Mouse (Mus musculus) megakaryocyte, adult 5-6 weeks (primary cell): ENCODE results near the gene Gm20481. TPM values are rescaled to one million over a fixed set of nuclear protein-coding genes. Genes with fewer than 3 reads are reported as not detected.
A peak's percentile ranks its signal among the peaks of the same experiment; 100 is the strongest.
"Not testable (repeated sequence)": the region's sequence is repeated elsewhere in the genome, so short reads cannot be mapped to it uniquely, and the experiment has no call there.

Experiments used
- ATAC-seq: 2 replicates; pipeline ENCODE4 v1.8.0; 2016; ENCODE audit warnings: mild to moderate bottlenecking, inconsistent platforms; ENCODE audit not compliant: poor library complexity, severe bottlenecking
- total RNA-seq, 2 experiments: library from RNA; stranded (forward) in 1 of 2; stranded (reverse) in 1 of 2; fragments of 153-499, 151-499 nt in 1 of 2; fragments of 221-1000, 200-1000 nt in 1 of 2; gene quantifications; 2 replicates each; pipeline versions ENCODE4 v1.2.3 to v1.2.4; 2015 to 2017

Gene Gm20481
- total RNA-seq (2015) (not detected in 2 replicates), total RNA-seq (2017) (not detected in 2 replicates)

DNA sequence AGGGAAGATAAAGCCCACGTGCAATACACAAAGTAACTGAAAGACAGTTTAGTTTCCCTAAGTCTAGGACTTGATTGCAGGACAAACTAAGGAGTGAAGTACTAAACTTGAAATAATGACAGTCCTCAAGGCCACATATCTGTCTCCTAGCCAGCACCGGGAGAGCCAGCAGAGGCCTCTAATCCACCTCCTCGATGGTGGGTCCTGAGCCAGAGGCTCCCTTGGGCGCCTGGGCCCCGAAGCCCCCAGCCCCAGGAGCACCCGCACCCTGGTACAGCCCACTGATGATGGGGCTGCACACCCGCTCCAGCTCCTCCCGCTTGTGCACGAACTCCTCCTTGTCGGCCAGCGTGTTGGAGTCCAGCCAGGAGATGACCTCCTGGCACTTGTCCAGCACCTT is at the start of gene Gm20481:
TSS of gene Gm20481 (plus strand) at position 91 of the 400 bp plus-strand sequence.
- ATAC-seq = not testable (repeated sequence)

DNA sequence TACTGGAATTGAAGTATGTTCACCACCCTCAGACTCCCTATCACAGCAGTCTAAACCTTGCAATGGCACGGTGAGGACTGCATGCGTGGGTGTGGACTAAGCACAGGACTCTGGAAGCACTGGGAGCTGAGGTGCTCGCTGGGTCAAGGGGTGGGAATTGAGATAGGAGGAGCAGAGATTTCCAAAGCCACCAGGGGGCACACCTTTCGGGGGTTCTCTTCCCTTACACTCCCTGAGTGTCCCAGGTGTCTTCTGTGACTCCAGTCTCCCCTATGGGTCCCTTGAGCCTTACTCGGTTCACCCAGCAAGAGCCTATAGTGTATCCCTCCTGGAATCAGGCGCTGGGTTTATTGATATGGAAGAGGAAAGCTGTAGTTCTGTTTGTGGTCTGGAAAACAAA is 46.8 kb upstream of the Gm20481 start:
- ATAC-seq = 0 out of 2 replicates have a peak, but pooled peaks have one; percentile 38

DNA sequence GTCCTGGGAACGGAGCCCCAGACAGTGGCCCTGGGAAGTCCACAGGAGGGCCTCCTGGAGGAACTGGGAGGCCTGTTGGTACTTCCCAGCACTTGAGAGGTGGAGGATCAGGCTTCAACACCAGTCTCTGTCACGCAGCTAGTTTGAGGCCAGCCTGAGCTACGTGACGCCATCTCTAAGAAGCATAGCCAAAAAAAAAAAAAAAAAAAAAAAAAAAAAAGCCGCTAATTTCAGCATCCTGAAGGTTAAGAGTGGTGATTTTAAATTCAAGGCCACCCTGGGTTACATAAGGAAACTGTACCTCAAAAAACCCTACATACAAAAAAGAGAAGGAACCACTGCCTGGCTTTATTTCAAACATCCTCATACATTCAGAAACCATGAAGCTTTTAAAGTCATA is 45.5 kb upstream of the Gm20481 start:
- ATAC-seq = no peak

DNA sequence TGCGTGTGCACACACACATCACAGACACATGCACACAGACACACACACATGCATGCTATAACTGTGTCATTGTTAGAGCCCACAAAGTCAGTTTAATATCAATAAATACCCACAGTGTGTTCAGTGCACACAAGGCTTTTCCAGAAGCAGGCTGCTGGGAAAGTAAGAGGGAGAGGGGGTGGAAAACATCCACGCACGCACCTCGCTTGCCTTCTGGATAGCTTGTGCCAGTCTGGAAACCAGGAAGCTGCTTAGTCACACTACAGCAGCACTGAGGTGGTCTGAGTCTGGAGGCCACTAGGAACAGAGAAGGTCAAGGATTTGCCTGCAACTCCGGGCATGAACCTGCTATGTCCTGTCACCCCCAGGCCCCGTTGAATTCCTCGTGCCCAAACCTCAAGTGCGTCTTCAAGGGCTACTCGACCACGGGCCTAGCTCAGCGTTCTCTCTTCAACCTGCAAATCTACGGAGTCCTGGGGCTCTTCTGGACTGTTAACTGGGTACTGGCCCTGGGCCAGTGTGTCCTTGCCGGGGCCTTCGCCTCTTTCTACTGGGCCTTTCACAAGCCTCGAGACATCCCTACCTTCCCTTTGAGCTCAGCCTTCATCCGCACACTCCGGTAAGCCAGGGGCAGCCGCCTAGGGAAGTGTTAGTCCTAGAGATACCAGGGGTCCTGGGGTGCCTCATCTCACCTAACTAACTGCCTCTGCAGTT is 42.2 kb upstream of the Gm20481 start:
- no peak for ATAC-seq

DNA sequence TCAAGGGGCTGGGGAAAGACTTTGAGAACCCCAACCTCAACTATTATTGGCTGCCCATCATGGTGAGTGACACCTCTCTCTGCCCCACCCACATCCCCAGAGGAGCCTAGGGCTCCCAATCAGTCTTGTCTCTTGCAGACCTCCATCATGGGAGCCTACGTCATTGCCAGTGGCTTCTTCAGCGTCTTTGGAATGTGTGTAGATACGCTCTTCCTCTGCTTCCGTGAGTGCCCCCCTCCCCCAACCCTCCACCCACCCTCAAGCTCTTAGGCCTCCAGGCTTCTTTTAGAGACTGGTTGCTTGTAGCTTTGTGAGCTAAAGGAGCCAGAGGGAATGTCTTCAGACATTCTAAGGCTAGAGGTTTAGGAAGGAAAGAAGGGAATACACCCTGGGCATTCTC is 40.9 kb upstream of the Gm20481 start:
- ATAC-seq = no peak

DNA sequence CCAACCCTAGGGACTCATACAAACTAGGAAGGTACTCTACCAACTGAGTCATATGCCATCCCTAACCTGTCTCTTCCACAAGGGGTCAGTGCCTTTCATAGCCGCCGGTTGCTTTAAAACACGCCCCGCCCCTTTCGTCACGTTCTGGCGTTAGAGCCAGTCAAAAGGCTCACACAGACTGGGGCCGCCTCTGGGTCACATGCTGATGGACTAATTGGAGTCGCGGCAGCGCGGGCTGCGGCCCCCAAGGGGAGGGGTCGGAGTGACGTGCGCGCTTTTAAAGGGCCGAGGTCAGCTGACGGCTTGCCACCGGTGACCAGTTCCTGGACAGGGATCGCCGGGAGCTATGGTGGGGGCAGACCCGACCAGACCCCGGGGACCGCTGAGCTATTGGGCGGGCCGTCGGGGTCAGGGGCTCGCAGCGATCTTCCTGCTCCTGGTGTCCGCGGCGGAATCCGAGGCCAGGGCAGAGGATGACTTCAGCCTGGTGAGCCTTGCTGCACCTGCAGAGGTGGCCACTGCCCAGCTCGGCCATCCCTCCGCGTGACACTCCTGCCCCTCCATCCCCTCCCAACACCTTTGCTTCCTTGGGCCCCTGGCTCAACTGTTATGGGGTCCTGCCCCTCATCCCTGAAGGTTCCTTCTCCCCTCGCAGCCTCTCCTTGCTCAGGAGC is 38.5 kb upstream of the Gm20481 start, which contains the start of gene Neu1:
TSS of gene Neu1 (plus strand) at position 193 of the 674 bp plus-strand sequence.
- ATAC-seq = peak; percentile 92

DNA sequence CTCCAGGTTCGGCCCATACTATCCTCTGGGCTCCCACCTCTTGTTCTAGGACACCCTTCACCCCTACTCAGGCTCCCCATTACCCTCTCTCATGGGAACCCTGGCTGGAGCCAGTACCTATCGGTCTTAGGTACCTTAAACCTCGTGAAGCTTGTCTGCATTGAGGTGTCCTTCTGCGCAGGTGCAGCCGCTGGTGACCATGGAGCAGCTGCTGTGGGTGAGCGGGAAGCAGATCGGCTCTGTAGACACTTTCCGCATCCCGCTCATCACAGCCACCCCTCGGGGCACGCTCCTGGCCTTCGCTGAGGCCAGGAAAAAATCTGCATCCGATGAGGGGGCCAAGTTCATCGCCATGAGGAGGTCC is 38.0 kb upstream of the Gm20481 start:
- no peak for ATAC-seq

DNA sequence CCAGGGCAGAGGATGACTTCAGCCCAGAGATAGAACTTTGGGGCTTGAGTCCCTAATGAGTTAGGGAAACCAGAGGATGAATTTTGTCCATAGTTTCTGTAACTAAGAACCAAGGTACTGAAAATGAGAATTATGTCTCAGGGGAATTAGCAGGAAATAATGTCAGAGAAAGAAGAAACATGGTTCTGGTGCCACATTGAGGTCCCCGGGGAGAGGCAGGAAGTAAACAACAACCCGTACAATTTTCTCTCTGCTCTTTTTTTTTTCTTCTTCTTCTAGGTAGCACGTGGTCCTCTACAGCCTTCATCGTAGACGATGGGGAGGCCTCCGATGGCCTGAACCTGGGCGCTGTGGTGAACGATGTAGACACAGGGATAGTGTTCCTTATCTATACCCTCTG is 37.4 kb upstream of the Gm20481 start:
- no peak for ATAC-seq

DNA sequence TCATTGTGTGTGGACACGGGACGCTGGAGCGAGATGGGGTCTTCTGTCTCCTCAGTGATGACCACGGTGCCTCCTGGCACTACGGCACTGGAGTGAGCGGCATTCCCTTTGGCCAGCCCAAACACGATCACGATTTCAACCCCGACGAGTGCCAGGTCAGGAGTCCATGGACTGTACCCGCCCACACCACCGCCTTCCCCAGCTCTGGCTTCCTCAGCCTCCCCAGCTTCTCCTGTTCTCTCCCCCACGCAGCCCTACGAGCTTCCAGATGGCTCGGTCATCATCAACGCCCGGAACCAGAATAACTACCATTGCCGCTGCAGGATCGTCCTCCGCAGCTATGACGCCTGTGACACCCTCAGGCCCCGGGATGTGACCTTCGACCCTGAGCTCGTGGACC is 35.7 kb upstream of the Gm20481 start:
- ATAC-seq = no peak

DNA sequence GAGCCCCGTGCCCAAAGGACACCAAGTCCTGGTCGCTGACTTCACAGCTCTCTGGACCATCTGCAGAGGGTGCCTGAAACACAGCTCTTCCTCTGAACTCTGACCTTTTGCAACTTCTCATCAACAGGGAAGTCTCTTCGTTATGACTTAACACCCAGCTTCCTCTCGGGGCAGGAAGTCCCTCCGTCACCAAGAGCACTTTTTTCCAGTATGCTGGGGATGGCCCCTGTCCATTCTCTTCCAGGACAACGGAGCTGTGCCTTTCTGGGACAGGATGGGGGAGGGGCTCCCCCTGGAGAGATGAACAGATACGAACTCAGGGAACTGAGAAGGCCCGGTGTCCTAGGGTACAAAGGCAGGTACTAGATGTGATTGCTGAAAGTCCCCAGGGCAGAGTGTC is 34.9 kb upstream of the Gm20481 start:
- peak; percentile 53 for ATAC-seq

DNA sequence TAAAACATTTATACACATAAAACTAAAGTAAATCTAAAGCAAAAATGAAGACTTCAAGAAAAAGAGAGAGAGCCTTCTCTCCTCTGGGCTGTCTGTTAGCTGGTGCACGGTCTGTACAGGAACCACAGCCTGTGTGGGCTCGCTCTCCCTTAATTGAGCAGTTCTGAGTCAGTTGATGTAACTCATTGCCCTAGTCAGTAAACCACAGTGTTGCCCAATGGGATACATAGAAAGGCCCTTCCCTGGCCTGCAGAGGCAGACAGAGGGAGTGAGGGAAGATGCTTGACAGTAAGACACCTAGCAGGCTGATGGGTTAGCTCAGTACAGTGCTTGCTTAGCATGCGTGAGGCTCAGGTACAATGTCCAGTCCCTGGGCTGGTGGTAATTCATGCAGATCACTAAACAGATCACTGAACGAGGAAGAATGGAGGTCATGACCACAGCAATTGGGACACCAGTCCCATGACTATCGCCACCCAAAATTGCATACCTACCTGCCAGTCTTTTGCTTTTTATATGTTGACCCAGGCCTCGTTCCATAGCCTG is 31.7 kb upstream of the Gm20481 start:
- peak; percentile 83 for ATAC-seq

DNA sequence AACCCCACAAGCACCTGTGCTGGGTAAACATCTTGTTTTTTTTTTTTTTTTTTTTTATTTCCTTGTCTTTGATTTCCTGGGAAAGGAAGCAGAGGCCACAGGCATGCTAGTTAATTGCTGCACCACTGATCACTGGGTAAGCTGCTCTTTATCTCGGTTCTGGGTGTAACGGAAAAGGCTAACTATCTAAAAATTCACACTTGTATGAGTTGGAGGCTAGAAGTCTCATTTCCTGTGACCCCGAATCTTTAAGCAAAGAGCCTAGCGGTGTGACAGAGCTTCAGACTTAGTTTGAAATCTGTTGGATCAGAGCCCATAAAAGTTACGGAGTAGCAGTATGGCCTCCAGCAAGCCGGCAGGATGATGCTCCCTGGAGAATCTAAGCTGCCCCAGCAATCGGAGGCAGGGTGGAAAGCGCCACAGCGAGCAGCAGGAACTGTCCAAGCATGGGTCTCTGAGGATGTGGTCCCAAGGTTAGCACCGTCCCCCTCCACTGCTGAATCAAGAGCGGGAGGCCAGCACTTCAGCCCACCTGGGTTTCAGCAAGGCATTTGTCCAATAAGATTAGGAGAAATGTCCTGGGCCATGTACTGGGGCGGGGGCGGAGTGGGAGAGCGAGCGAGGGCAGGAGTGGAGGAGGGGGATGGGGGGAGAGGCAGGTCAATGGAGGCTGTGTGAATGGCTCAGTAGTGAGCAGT is 28.2 kb upstream of the Gm20481 start:
- no peak for ATAC-seq

DNA sequence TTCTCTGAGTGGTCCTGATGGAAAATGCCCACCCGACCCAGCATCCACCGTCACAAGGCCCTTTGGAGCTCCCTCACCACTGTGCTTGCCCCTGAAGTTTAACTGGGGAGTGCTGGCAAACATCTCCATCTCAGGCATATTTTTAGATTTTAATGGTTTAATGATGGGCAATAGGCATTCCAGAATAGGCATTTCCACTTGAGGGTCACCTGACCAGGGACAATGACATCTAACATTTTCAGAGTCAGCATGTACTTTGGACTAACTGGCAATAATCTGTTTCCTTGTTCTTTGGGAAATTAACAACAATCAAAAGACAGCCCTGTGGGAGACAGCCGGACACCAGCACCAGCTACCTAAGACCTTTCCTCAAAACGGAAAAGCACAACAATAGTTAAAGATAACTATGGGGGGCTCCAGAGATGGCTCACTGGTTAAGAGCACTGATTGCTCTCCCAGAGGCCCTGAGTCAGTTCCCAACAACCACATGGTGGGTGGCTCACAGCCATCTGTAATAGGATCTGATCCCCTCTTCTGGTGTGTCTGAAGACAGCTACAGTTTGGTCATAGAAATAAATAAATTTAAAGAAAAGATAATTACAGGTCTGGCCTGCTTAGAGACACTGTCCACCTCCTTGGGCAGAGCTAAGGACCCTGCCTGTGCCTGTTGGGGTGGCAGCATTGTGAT is 26.4 kb upstream of the Gm20481 start:
- ATAC-seq = no peak

DNA sequence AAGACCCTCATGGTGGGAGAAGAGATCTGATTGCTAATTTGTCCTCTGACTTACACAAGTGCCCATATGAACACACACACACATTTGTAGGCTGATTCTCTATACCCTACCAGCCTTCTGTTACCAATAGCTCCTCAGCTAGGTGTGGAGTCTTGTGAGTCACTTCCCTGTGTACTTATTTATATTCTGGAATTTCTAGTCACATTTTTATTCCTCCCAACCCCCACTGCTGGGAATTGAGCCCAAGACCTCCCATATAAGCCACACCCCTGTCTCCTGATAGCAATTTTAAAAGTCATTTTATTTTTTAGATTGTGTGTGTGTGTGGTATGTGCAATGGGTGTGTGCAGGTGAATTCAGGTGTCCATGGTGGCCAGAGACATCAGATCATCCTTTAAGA is 25.4 kb upstream of the Gm20481 start:
- no peak for ATAC-seq

DNA sequence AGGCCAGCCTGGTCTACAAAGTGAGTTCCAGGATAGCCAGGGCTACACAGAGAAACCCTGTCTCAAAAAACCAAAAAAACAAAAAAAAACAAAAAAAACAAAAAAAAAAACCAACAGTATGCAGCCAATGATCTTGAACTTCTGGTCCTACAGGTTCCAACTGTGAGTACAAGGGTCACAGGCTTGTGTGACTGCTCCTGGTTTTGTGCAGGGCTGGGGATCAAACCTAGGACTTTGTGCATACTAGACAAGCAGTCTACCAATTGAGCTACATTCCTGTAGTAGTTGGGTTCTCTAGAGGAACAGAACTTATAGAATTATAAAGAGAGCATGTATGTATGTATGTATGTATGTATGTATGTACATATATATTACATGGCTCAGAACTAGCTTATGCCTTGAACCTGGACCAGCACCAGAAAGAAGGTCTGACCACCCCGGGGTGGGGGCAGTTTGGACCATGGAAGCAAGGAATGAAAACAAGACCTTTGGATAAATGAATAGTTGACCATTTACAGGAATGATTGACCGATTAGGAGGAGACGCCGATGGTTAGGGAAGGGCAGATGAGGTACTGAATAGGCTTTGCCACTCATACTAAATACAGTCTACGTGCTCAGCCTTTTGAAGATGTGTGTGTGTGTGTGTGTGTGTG is 23.1 kb upstream of the Gm20481 start:
- ATAC-seq = no peak

DNA sequence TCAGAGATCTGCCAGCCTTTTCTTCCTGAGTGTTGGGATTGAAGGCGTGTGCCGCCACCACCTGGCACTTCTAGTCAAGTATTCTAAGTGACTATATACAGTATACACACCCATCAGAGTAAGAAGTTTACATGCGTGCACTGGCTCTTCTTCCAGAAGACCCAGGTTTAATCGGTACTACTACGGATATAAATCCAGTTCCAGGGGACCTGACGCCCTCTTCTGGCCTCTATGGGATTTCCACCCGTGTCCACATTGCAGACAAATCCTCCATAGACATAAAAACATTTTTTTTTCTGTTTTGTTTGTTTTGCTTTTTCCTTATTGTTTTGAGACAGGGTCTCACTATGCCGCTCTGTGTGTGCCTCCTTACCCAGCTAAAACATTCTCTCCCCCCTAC is 22.1 kb upstream of the Gm20481 start:
- ATAC-seq = peak; percentile 28; the same call in 1 of the 2 replicates

DNA sequence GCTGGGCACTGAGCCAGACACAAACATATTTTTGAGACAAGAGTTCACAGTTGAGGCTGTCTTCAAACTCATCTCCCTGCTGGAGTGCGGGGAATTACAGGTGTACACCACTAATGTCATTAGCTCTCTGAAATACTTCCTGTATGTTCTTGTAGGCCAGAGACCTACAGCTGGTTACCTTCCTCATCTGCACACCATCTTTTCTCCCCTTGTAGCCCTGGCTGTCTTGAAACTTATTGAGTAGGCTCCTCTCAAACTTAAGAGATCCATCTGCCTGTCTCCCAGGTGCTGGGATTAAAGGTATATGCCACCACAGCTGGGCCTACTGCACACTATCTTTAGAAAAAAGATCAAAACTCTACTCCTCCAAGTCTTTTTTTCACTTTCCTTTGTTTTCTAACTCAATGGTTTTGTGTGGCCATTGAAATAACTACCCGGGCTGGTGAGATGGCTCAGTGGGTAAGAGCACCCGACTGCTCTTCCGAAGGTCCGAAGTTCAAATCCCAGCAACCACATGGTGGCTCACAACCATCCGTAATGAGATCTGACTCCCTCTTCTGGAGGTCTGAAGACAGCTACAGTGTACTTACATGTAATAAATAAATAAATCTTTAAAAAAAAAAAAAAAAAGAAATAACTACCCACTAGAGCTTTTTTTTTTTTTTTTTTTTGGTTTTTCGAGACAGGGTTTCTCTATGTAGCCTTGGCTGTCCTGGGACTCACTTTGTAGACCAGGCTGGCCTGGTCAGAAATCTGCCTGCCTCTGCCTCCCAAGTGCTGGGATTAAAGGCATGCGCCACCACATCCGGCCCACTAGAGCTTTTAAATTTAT is 20.8 kb upstream of the Gm20481 start:
- not testable (repeated sequence) for ATAC-seq

DNA sequence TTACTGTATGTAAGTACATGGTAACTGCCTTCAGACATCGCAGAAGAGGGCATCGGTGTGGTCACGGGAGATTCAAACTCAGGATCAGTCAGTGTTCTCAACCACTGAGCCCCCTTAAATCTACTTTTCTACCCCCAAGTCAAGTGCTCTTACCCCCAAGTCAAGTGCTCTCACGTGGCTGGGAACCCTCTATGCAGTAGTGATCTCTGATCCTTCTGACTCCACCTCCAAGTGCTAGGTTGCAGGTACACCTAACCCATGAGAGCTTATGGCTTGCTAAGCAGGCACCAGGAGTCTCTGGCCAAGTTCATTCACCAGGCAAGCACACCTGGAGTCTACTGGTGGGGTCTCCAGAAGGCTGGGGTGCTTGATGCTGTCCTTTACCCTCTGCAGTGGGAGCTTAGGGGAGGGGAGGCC is 20.2 kb upstream of the Gm20481 start:
- no peak for ATAC-seq
